Mouse (Mus musculus) urinary bladder, postnatal 14 days (tissue): Measurements from ENCODE around the gene Cyp21a1.
A peak's percentile ranks its signal among the peaks of the same experiment; 100 is the strongest.
"Not testable (repeated sequence)": the region's sequence is repeated elsewhere in the genome, so short reads cannot be mapped to it uniquely, and the experiment has no call there.

ENCODE experiments used
- DNase-seq: peaks from one replicate; pipeline ENCODE4 v3.0.0; 2021; ENCODE audit warnings: low spot score

The Cyp21a1 gene

DNA sequence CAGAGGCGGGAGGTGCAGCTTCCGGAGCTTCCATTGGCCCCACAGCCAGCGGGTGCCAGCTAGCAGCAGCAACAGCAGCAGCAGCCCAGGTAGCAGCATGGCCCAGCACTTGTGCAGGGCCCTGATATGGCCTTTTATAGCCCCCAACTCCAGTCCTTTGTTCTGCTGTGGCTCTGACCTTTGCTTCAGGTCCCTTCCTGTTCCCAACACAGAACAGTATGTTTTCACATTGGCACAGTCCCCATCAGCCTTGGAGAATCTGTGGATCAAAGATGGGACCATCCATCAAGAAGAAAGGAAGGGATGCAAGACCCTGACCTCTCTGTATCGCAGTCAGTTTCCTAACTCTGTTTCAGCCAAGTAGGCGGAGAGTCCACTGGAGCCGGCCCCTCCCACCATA lies at the start of gene Cyp21a1:
TSS of gene Cyp21a1 (minus strand) at position 261 of the 400 bp plus-strand sequence.
- not testable (repeated sequence) for DNase-seq

DNA sequence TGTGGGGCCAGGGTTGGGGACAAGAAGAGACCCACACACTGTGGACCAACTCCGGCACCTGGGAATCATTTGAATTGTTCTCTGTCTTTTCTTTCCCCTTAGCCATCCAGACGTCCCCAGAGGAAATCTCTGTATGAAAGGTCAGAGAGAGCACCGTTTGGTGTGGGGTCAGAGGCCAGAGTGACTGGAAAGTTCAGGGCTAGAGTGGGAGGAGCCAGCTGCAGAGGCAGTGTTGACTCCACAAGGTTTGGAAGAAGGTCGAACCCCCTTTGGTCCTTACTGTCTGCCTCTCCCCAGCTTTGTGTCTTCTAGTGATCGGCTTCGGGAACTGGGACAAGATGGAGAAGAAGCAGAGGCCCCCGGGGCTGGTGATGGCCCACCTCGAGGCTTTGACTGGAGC lies 49.1 kb upstream of the Cyp21a1 start:
- DNase-seq, result no peak

DNA sequence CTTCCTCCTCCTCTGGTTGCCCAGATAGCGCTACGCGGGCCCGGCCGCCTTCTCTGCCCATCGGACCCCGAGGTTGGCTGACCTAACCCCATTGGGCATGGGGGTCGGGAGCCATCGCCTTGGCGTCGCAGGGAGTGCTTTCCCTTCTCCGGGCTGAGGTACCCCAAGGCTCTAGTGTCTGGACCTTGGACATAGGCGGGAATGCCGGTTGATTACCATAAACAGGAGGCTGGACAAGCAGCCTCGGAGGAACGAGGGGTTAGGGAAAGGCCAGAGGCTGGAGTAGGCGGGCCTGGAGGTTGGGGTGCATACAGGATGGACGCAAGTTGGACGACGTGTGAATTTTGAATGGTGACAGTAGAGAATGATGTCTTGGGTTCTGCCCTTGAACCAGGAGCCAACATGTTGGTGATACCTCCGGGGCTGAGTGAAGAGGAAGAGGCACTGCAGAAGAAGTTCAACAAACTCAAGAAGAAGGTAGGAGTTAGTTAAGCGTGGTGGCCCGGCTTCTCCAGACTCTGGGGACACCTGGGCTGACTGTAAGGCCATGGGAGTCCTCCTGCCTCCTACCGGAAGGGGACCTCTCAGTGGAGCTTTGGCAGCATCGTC lies 46.3 kb upstream of the Cyp21a1 start:
- no peak for DNase-seq

DNA sequence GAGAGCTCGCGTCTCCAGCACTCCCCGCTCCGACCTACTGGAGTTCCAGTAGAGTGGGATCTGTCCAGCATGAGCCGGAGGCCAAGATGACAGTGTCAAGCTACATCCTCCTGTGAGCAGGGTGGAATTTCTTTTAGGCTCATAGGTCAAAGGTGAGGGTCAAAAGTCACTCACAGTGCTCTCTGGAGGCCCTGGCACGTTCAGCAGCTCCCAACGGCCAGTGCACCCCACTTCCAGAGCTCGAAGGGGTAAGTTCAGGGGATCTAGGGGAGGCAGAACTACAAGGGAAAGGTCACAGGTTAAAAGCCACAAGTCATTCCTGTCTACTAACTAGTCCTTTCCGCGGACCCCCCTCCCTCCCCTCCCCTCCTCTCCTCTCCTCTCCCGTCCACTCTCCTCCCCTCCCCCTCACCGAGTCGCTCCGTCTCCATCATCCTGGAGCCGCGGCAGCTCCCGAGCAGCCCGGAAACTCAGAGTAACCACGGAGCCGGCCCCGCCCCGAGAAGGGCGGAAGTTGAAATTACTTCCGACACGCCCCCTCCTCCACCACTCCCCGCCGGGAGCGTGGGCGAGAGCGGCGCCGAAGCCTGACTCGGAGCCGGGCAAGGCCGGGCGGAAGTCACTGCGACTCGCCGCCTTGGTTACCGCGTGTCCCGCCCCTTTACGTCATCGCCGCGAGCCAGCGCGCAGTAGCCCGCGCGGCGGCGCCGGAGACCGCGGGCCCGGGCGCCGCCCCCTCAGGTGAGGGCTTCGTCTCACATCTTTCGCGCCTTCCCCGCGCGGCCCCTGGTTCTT lies 45.6 kb upstream of the Cyp21a1 start, which contains the start of the genes Skiv2l and Nelfe:
TSS of gene Skiv2l (minus strand) at position 489 of the 795 bp plus-strand sequence.
TSS of gene Nelfe (plus strand) at position 670 of the 795 bp plus-strand sequence.
- peak; percentile 98 for DNase-seq

DNA sequence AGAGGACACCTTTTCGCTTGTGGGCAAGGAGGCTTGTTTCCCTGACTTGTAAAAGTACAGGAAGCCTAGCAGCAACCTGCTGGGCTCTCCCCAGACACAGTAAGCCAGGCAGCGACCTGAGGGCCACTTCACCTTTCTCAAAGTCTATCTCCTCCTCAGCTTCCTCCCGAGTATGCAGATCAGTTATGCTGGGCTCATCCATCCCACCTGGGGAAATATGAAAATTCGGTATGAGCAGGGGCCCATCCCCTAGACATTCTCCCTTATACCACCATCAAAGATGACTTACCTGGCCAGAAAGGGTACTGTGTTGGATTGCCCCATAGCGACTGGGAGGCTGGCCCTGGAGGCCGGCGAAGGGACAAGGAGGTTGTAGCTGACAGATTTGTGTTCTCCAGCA lies 43.3 kb upstream of the Cyp21a1 start:
- DNase-seq, result no peak

GRCm38 (mm10) chr17:34847192-34847591 lies 42.8 kb upstream of the Cyp21a1 start:
- DNase-seq, result no peak

DNA sequence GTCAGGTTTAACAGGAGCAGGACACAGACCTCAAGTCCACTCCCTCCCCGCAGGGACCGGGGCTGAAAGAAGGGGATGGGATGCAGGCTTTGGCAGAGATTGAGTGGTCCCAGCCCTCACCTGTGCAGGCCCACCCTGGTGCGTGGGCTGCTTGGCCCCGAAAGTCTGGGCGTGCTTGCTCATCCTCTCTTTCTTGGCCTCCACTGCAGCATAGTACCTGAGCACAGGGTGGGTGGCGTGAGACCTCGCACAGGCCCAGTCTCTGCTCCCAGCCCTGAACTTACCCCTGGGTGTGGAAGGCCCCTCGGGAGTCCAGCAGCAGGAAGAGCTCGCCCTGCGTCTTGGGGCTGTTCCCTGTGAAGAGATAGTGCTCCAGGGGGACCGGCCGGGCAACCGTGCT lies 40.5 kb upstream of the Cyp21a1 start:
- no peak for DNase-seq

DNA sequence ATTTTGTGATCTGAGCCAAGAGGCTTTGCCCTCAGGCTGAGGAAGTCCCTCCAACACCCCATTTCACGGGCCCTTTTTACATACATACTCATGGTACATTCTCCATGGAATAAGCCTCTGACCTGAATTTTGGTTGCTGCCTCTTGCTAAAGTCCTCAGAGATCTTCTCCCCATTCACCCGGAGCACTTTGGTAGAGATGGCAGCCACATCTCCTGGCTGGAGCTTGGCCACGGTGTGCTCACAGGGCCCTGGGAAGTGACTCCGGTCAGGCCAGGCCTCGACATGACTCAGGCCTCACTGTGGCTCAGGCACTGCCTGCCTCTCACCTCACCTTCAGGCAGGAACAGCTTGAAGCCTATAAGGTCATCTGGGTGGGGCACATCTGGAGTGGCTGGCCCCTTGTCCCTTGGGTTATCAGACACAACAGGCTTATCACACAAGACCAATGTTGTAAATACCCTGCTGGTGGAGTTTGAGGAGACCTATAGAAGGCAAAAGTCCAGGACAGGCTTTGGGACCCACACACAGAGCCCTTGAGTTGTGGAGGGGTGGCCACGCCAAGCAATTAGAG lies 36.5 kb upstream of the Cyp21a1 start:
- no peak for DNase-seq

DNA sequence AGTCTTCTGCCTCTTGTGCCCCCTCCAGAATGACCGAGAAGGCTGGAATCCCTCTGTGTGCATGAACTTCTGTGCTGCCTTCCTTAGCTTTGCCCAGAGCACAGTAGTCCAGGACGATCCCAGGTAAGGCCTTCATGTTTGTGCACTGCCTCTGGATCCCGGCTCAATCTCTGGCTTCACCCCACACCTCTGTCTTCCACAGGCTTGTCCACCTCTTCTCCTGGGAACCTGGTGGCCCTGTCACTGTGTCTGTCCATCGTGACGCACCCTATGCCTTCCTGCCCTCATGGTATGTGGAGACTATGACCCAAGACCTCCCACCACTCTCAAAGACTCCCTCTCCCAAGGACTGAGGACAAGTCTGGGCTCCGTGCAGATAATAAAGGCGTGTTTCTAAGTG lies 34.4 kb upstream of the Cyp21a1 start:
- no peak for DNase-seq

DNA sequence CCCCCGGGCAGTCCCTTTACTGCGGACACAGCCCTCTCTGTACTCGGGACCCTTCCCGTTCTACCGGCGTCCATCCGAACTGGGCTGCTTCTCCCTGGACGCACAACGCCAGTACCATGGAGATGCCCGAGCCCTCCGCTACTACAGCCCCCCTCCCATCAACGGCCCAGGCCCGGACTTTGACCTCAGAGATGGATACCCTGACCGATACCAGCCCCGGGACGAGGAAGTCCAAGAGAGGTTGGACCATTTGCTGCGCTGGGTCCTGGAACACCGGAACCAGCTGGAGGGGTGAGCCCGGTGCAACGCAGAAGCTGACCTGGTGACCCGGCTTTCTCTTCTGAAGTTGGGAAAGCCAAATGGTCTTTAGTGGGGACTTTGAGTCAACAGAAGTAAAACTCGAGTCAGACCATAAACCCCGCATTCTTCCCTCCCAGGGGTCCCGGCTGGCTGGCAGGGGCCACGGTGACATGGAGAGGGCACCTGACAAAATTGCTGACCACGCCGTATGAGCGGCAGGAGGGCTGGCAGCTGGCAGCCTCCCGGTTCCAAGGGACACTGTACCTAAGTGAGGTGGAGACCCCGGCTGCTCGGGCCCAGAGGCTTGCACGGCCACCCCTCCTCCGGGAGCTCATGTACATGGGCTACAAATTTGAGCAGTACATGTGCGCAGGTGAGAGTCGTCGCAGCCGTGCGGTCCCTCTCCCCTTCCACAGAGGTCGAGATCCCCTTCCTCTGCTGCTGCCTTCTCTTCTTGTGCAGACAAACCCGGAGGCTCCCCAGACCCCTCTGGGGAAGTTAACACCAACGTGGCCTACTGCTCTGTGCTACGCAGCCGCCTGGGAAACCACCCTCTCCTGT lies 33.3 kb upstream of the Cyp21a1 start:
- no peak for DNase-seq

GRCm38 (mm10) chr17:34836856-34837221 lies 32.5 kb upstream of the Cyp21a1 start, which contains the start of the genes Stk19 and Dxo:
Gene Stk19 (minus strand): TSS chr17:34836945.
Gene Dxo (plus strand): TSS chr17:34837019.
- peak; percentile 96 for DNase-seq

DNA sequence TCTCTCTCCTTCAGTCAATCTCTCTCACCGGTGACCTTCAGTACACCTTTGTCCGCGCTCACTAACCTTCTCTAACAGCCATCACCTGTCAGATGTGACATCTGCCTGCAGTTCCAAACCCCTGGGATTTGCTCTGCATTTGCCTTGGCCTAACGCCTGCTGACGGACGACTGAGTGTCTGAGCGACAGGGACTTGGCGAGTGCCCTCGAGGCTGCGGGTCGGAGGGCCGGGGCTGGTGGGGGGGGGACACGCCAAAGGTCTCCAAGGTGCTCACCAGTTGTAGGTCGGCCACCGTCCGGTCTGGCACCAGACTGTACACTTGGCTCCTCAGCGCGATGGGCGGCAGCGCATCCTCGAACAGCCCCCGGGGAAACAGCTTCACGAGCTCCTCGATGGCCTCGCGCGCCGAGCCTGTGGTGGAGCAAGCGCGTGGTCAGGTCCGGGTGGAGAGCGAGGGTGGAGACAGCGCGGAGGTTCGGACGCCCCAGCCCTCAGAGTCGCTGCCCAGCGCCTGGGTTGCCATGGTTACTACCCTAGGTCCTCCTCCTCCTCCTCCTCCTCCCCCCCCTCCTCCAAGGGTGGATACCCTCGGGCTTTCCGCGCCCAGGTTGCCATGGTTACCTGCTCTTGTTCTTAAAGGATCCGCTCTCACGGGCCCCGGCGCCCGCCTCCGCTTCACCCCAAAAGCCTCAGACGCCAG lies 31.9 kb upstream of the Cyp21a1 start:
- DNase-seq, result no peak

- not testable (repeated sequence) for DNase-seq
These were observed 26.4 kb upstream of the Cyp21a1 start for GRCm38 (mm10) chr17:34830776-34831175.

GRCm38 (mm10) chr17:34814818-34815370 lies 10.5 kb upstream of the Cyp21a1 start:
- DNase-seq, result no peak

GRCm38 (mm10) chr17:34813747-34814146 lies 9.4 kb upstream of the Cyp21a1 start:
- DNase-seq, result peak; percentile 35

- DNase-seq, result no peak
These were observed 6.9 kb upstream of the Cyp21a1 start for GRCm38 (mm10) chr17:34811275-34811674.

- DNase-seq, result not testable (repeated sequence)
These were observed 6.5 kb upstream of the Cyp21a1 start for GRCm38 (mm10) chr17:34810811-34811210.

GRCm38 (mm10) chr17:34810411-34810810 lies 6.0 kb upstream of the Cyp21a1 start:
- not testable (repeated sequence) for DNase-seq

DNA sequence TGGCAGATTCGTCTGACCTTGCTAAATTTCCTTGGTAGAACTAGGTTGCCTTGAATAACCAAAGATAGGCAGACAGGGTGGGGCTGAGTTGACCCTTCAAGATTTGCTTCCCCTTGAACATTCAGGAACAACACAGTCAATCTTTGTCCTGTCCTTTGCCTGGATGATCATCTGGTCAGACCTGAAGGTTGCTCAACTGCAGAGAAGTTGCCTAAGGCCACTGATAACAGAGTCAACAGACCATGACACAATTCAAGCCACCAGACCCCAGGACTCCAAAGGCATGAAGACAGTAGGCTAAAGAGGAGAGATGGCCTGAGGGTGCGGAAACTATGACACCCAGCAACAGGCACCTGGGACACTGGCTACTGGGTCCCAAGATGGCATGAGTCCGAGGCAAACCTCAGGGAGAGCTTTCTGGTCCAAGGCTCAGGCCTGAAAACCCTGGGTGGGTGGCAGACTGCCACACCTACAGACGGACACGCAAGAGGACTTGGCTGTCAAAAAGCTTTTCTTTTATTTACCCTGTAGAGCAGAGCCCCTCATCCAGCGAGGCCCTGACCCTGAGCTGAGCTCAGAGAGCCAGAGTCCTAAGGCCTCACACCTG lies 4.3 kb upstream of the Cyp21a1 start:
- DNase-seq, result no peak

DNA sequence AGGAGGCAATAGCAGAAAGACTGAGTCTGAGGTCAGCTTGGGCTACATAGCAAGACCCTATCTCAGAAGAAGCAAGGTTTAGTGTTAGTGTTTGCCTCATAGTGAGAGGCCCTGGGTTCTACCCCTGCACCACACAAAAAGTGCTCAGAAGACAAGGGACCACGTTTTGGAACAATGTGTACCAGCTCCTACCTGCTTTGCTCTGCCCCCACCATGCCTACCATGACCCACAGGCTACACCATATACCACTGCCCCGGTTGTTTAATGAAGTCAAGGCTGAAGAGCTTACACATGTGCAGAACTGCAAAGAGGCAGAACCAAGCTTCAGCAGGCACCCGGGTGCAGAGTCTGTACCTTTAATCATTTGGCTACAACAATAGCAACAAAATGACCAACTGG lies 2.8 kb upstream of the Cyp21a1 start:
- no peak for DNase-seq
